Mouse (Mus musculus): Measurements from ENCODE around the gene Mrnip. TPM values are rescaled to one million over a fixed set of nuclear protein-coding genes. Genes with fewer than 3 reads are reported as not detected.

Mrnip gene
- polyA plus RNA-seq, 1 experiment: 21.1 TPM

GRCm38 (mm10) chr11:50149603-50150150 is 24.6 kb upstream of the Mrnip start:
- 80% methylated on average over 9 of the region's 9 CpGs for WGBS
- no peak for DNase-seq
- H3K4me1 ChIP-seq (ENCODE audit: control insufficient read depth, insufficient read depth, low read length): no peaks in the 10 kb centered on the region
- no peak overlapping the region for H3K27ac ChIP-seq (ENCODE audit: insufficient read depth, low read depth, low read length)
- no peaks in the 10 kb centered on the region for H3K27me3 ChIP-seq (replicated peaks; ENCODE audit: control insufficient read depth, insufficient read depth, low read length)
- no peak overlapping the region for H3K4me3 ChIP-seq (ENCODE audit: insufficient read depth, low read depth, low read length)
- no peak for TF ChIP-seq POLR2A (IDR thresholded peaks at IDR 0.05; ENCODE audit: low read depth, low read length)
- no peak for TF ChIP-seq CTCF (conservative IDR thresholded peaks at IDR 0.05; ENCODE audit: insufficient read depth, insufficient read length, low read depth, low read length)
- H3K36me3 ChIP-seq (ENCODE audit: control insufficient read depth, insufficient read depth, low read length): peaks cover 4% of the 10 kb centered on the region

DNA sequence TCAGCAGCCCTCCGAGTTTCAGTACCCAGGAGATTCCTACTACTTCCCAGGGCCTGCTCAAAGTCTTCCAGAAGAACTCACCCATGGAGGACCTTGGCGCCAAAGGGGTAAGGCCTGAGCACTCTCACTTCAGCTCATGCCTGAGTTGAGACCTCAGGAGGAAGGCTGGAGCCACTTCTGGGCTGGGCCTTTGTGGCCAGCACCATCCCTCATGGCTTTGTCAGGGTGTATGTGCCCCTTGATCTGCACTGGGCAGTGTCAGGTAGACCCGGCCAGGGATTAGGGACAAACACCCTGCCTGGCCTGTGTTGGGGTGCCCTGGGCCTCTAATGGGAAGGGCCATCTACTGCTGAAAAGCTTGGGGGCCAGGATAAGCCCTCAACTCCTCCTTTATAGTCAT is 22.9 kb upstream of the Mrnip start:
- Histone ChIP-seq H3K4me1 (ENCODE audit: control insufficient read depth, insufficient read depth, low read length) (no peaks in the 10 kb centered on the region), H3K4me3 (ENCODE audit: insufficient read depth, low read depth, low read length) (no peak overlapping the region), H3K36me3 (ENCODE audit: control insufficient read depth, insufficient read depth, low read length) (peaks cover 4% of the 10 kb centered on the region), H3K27me3 (replicated peaks; ENCODE audit: control insufficient read depth, insufficient read depth, low read length) (no peaks in the 10 kb centered on the region), H3K27ac (ENCODE audit: insufficient read depth, low read depth, low read length) (no peak overlapping the region)
- DNase-seq: no peak
- WGBS: 82% methylated on average over 3 of the region's 3 CpGs
- TF ChIP-seq POLR2A (IDR thresholded peaks at IDR 0.05; ENCODE audit: low read depth, low read length) (no peak), CTCF (conservative IDR thresholded peaks at IDR 0.05; ENCODE audit: insufficient read depth, insufficient read length, low read depth, low read length) (no peak)

DNA sequence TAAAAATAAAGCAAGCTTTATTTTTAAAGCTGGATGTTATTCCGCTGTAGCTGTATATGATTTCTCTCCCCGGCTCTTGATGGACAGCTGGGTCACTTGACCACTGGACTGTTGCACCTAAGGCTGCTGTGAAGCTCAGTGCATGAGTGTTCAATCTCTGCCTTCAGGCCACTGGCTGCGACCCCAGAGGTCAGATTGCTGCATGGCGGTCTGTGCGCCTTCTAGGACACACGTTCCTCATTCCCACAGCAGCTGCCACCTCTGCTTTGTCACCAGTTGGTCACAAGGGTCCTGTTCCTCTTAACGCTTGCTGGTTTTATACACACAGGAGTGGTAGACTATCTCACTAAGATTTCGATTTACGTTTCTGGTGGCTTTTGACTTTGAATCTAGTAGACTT is 20.1 kb upstream of the Mrnip start:
- H3K4me1 ChIP-seq (ENCODE audit: control insufficient read depth, insufficient read depth, low read length): peaks cover 6% of the 10 kb centered on the region; the same call in 1 of the 2 replicates
- no peak overlapping the region for H3K27ac ChIP-seq (ENCODE audit: insufficient read depth, low read depth, low read length)
- no peaks in the 10 kb centered on the region for H3K27me3 ChIP-seq (replicated peaks; ENCODE audit: control insufficient read depth, insufficient read depth, low read length)
- TF ChIP-seq CTCF (conservative IDR thresholded peaks at IDR 0.05; ENCODE audit: insufficient read depth, insufficient read length, low read depth, low read length) (no peak), POLR2A (IDR thresholded peaks at IDR 0.05; ENCODE audit: low read depth, low read length) (no peak)
- peaks cover 9% of the 10 kb centered on the region for H3K36me3 ChIP-seq (ENCODE audit: control insufficient read depth, insufficient read depth, low read length)
- DNase-seq: no peak
- 64% methylated on average over 9 of the region's 9 CpGs for whole genome bisulfite sequencing
- H3K4me3 ChIP-seq (ENCODE audit: insufficient read depth, low read depth, low read length): no peak overlapping the region

- peaks cover 7% of the 10 kb centered on the region for H3K36me3 ChIP-seq (ENCODE audit: control insufficient read depth, insufficient read depth, low read length)
- TF ChIP-seq POLR2A (IDR thresholded peaks at IDR 0.05; ENCODE audit: low read depth, low read length): no peak
- 0 out of 2 replicates have a peak, but pooled peaks have one; percentile 21 for TF ChIP-seq CTCF (conservative IDR thresholded peaks at IDR 0.05; ENCODE audit: insufficient read depth, insufficient read length, low read depth, low read length)
- WGBS: 62% methylated on average over 12 of the region's 12 CpGs
These were observed 19.3 kb upstream of the Mrnip start for GRCm38 (mm10) chr11:50154777-50155520.

GRCm38 (mm10) chr11:50155785-50156184 is 18.5 kb upstream of the Mrnip start:
- Histone ChIP-seq H3K36me3 (ENCODE audit: control insufficient read depth, insufficient read depth, low read length) (peaks cover 7% of the 10 kb centered on the region), H3K27me3 (replicated peaks; ENCODE audit: control insufficient read depth, insufficient read depth, low read length) (no peaks in the 10 kb centered on the region), H3K4me3 (ENCODE audit: insufficient read depth, low read depth, low read length) (no peak overlapping the region), H3K27ac (ENCODE audit: insufficient read depth, low read depth, low read length) (no peak overlapping the region), H3K4me1 (ENCODE audit: control insufficient read depth, insufficient read depth, low read length) (peaks cover 9% of the 10 kb centered on the region; the same call in 1 of the 2 replicates)
- 95% methylated on average over 2 of the region's 2 CpGs for WGBS
- DNase-seq: no peak
- no peak for TF ChIP-seq POLR2A (IDR thresholded peaks at IDR 0.05; ENCODE audit: low read depth, low read length)
- TF ChIP-seq CTCF (conservative IDR thresholded peaks at IDR 0.05; ENCODE audit: insufficient read depth, insufficient read length, low read depth, low read length): no peak

More at GRCm38 (mm10) chr11:50154777-50155520, 19.3 kb upstream of the Mrnip start:
- Histone ChIP-seq H3K27ac (ENCODE audit: insufficient read depth, low read depth, low read length) (no peak overlapping the region), H3K4me3 (ENCODE audit: insufficient read depth, low read depth, low read length) (no peak overlapping the region), H3K27me3 (replicated peaks; ENCODE audit: control insufficient read depth, insufficient read depth, low read length) (no peaks in the 10 kb centered on the region), H3K4me1 (ENCODE audit: control insufficient read depth, insufficient read depth, low read length) (peaks cover 9% of the 10 kb centered on the region; the same call in 1 of the 2 replicates)
- no peak for DNase-seq

- WGBS: 80% methylated on average over 16 of the region's 16 CpGs
- TF ChIP-seq CTCF (conservative IDR thresholded peaks at IDR 0.05; ENCODE audit: insufficient read depth, insufficient read length, low read depth, low read length) (no peak), POLR2A (IDR thresholded peaks at IDR 0.05; ENCODE audit: low read depth, low read length) (no peak)
- Histone ChIP-seq H3K27me3 (replicated peaks; ENCODE audit: control insufficient read depth, insufficient read depth, low read length) (no peaks in the 10 kb centered on the region), H3K4me1 (ENCODE audit: control insufficient read depth, insufficient read depth, low read length) (peaks cover 9% of the 10 kb centered on the region; the same call in 1 of the 2 replicates), H3K36me3 (ENCODE audit: control insufficient read depth, insufficient read depth, low read length) (peaks cover 7% of the 10 kb centered on the region; the same call in 1 of the 2 replicates), H3K4me3 (ENCODE audit: insufficient read depth, low read depth, low read length) (no peak overlapping the region), H3K27ac (ENCODE audit: insufficient read depth, low read depth, low read length) (no peak overlapping the region)
- no peak for DNase-seq
These were observed 17.5 kb upstream of the Mrnip start for GRCm38 (mm10) chr11:50156725-50157258.

GRCm38 (mm10) chr11:50158346-50158745 is 15.9 kb upstream of the Mrnip start:
- DNase-seq: peak; percentile 80
- Histone ChIP-seq H3K4me1 (ENCODE audit: control insufficient read depth, insufficient read depth, low read length) (peaks cover 15% of the 10 kb centered on the region; the same call in 1 of the 2 replicates), H3K27me3 (replicated peaks; ENCODE audit: control insufficient read depth, insufficient read depth, low read length) (no peaks in the 10 kb centered on the region), H3K36me3 (ENCODE audit: control insufficient read depth, insufficient read depth, low read length) (peaks cover 5% of the 10 kb centered on the region; the same call in 1 of the 2 replicates), H3K4me3 (ENCODE audit: insufficient read depth, low read depth, low read length) (no peak overlapping the region), H3K27ac (ENCODE audit: insufficient read depth, low read depth, low read length) (no peak overlapping the region)
- TF ChIP-seq POLR2A (IDR thresholded peaks at IDR 0.05; ENCODE audit: low read depth, low read length): no peak
- no peak for TF ChIP-seq CTCF (conservative IDR thresholded peaks at IDR 0.05; ENCODE audit: insufficient read depth, insufficient read length, low read depth, low read length)
- 64% methylated on average over 7 of the region's 7 CpGs for WGBS
